Mouse (Mus musculus) megakaryocyte, embryonic 14.5 days (primary cell): ENCODE data around the gene Ahnak2. TPM values are rescaled to one million over a fixed set of nuclear protein-coding genes. Genes with fewer than 3 reads are reported as not detected.
A peak's percentile ranks its signal among the peaks of the same experiment; 100 is the strongest.

Experiments used
- H3K27me3 ChIP-seq: replicated peaks from 2 replicates; pipeline ENCODE3; 2012; ENCODE audit warnings: inconsistent platforms
- H3K36me3 ChIP-seq: replicated peaks from 2 replicates; pipeline ENCODE3; 2012; ENCODE audit warnings: low read length, inconsistent platforms, mixed read lengths
- H3K4me1 ChIP-seq: 2 replicates; pipeline ENCODE4 v1.6.1; 2012; ENCODE audit warnings: inconsistent platforms
- H3K4me3 ChIP-seq: replicated peaks from 2 replicates; pipeline ENCODE3; 2012; ENCODE audit warnings: moderate library complexity, mild to moderate bottlenecking, inconsistent platforms
- H3K9me3 ChIP-seq: 2 replicates; pipeline ENCODE4 v1.6.1; 2012; ENCODE audit warnings: inconsistent platforms
- FLI1 ChIP-seq: IDR thresholded peaks from 2 replicates; pipeline ENCODE4 v1.6.1; 2012; ENCODE audit warnings: low read length, inconsistent platforms, mixed read lengths
- GATA1 ChIP-seq: IDR thresholded peaks from 3 replicates; pipeline ENCODE4 v1.6.1; 2012; ENCODE audit warnings: mixed read lengths, low read length, inconsistent platforms, borderline replicate concordance
- polyA plus RNA-seq: library from polyadenylated mRNA; stranded (reverse); fragments of >175 nt; gene quantifications from 2 replicates; pipeline ENCODE4 v1.2.3, GENCODE M21; 2012; ENCODE audit warnings: low replicate concordance; ENCODE audit not compliant: insufficient read depth

Gene Ahnak2
- polyA plus RNA-seq, 1 experiment = 3.3 TPM

DNA sequence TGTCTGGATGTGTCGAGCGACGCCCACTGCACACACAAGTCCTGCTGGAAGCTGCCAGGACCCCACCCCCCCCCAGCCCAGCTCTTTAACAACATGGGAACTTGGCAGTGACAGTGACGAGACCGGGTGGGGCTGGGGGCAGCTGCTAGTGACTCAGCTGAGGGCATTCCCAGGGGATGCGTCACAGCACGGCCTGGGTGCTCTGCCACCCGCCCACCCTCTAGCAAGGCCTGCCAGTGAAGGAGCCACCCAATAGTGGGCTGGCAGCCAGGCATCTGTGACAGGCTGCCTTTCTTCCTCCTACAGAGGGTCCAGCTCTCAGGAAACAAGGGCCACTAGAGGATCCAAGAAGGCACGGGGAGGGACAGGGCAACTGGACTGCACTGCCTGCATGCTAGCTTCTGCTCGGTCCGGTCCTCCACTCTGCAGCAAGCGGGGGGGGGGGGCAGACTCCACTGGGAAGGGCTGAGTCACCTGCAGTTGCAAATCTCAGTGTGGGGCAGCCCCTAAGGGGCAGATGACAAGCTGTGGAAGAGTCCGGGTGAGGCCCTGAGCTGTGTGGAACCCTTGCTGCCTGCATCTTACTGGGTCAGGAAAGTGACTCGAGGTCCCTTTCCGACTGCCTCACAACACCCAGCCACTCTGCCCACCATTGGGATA, 4.7 kb downstream of the Ahnak2 start:
- H3K36me3 ChIP-seq = no peaks in the 10 kb centered on the region
- no peaks in the 10 kb centered on the region for H3K9me3 ChIP-seq
- peaks cover 93% of the 10 kb centered on the region for H3K27me3 ChIP-seq
- peaks cover 77% of the 10 kb centered on the region for H3K4me1 ChIP-seq
- TF ChIP-seq FLI1 (no peak), GATA1 (no peak)
- no peak overlapping the region for H3K4me3 ChIP-seq

DNA sequence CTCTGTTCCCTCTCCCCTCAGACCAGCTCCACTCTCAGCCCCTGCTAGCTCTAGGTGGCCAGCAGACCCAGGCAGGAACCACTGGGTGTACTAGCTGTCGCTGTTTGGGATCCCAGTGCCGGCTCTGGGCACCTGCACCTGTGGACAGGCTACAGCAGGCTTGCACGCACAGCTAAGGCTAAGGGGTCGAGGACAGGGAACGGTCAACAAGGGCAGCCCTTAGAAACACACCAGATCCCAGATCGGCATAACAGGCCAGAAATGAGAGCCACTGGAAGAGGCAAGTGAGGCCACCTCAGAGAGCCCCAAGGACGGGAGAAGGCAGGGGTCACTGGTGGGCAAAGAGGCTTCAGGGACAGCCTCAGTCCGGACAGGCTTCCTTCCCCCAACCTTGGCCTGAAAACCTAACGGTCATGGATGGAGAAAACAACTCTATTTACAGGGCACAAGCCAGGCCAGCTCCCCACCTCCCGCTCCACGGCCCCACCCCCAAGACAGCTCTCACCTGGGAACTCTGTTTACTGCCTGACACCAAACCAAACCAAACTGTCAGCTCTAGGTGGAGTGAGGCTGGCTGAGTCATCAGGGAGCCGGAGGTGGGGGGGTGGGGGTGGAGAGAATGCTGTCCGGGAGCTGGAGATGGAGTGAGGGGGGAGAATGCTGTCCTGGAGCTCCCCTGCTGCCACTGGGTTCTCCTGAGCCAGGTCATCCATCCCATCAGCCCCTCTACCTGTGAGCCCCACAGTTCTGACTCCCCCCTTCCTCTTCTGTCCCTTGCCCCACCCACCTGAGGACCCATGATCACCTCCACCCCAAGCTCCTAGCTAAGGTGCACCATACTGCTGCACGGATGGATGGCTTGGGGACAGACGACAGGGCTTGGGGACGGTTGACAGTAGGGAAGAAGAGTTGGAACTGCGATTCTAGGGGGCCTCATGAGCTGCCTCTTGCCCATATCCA, 5.6 kb downstream of the Ahnak2 start:
- H3K36me3 ChIP-seq = no peaks in the 10 kb centered on the region
- peaks cover 69% of the 10 kb centered on the region for H3K4me1 ChIP-seq
- TF ChIP-seq GATA1 (no peak), FLI1 (no peak)
- peaks cover 94% of the 10 kb centered on the region for H3K27me3 ChIP-seq
- H3K4me3 ChIP-seq = no peak overlapping the region
- no peaks in the 10 kb centered on the region for H3K9me3 ChIP-seq

DNA sequence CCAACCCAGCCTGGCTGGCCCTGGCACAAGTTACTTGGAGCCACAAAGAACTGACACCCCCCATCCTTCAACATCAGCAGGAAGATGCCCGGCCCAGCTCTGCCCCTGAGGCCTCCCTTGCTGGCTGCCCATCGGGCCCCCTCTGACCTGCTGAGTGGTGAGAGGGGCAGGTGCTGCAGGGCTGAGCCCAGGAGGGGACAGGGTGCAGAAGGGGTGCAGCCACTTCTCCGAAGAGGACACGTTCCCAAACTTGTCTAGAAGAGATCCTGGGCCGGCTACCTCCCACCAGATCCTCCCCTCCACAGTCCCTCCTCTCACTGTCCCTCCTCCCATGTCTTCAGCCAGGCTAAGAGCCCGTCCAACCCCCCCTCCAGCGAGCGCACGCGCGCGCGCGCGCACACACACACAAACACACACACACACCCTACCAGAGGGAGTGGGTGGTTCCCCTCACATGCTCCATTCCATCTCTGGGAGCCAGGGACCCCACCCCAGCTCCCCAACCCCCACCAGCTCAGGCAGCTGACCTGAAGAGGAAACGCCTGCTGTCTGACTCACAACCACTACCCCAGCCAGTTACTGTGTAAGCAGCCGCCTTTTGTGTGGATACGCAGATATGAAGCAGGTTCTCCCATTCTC, 6.9 kb downstream of the Ahnak2 start:
- TF ChIP-seq FLI1 (no peak), GATA1 (no peak)
- peak overlapping the region; percentile 81 for H3K4me3 ChIP-seq
- H3K4me1 ChIP-seq = peaks cover 62% of the 10 kb centered on the region
- H3K27me3 ChIP-seq = peaks cover 92% of the 10 kb centered on the region
- no peaks in the 10 kb centered on the region for H3K36me3 ChIP-seq
- no peaks in the 10 kb centered on the region for H3K9me3 ChIP-seq

DNA sequence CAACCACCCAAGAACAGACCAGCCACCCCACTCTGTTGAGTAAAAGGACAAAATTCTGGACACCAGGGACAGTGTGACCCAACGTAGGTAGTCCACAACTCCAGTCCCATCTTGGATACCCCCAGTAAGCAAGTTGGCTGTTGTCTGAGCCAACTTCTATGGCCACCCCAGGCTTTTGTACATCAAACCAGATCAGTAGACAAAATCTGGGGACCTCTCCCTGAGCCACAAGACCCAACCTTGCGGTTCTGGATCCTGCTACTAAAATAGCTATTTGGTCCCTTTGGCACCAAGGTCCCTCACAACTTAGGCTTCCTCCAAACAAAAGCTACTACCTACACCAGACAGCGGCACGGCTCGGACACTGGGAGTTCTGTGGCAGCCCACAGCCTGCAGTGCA, 7.5 kb downstream of the Ahnak2 start:
- Histone ChIP-seq H3K4me3 (peak overlapping the region; percentile 81), H3K4me1 (peaks cover 57% of the 10 kb centered on the region), H3K36me3 (no peaks in the 10 kb centered on the region), H3K27me3 (peaks cover 86% of the 10 kb centered on the region), H3K9me3 (no peaks in the 10 kb centered on the region)
- TF ChIP-seq FLI1 (no peak), GATA1 (no peak)

DNA sequence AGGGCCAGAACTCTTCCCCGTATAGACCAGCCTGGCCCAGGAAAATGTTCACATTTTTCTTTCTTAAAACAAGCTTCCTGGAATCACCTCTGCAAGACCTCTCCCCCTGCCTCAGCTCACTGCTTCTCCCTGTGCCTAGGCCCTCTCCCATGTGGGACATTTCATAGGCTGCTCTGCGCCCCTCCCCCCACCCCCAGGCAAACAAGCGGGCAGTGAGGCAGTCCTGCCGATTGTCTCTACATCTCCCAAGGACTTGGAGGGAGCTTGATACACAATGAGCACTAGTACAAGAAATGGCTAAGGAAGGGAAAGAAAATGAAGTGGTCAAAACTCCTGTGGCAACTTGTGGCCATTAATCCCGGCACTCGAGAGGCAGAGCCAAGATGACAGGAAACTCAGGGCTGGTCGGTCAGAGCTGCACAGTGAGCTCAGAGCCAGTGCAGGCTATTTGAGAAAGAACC, 8.1 kb downstream of the Ahnak2 start:
- Histone ChIP-seq H3K9me3 (no peaks in the 10 kb centered on the region), H3K4me3 (peak overlapping the region; percentile 67), H3K4me1 (peaks cover 56% of the 10 kb centered on the region), H3K27me3 (peaks cover 82% of the 10 kb centered on the region), H3K36me3 (no peaks in the 10 kb centered on the region)
- TF ChIP-seq GATA1 (no peak), FLI1 (no peak)

DNA sequence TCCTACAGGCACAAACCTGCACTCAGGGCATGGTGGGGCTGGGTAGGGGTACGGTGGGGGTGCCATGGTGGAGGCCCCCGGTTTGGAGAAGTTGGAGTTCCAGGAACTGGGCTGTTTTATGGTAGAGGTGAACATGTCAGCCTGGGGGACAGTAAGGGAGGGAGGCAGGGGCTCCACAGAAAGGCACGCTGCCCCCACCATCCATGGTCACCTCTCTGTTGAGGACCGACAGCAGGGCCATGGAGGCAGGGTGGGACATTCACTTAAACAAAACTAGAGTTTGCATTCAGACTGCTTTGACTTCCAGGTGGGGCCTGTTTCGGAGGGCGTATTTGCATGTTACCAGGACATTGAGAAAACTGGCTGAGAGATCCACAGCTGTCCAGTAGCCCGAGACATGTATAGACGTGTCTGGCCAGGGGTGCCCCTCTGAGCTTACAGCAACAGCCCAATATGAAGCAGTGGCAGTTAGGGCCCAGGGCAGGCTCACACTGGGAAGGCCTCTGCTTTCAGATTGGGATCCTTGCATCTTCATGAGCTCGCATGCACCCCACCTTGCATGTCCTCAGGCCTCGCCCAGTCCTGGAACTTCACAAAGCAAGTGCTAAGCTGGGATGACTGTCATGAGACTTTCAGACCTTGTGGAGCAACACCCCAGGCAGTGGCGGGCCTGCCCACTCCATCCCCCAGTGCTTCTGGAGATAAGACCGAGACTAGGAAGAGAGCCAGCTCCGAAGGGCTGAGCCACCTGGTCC, 8.7 kb downstream of the Ahnak2 start:
- Histone ChIP-seq H3K4me3 (peak overlapping the region; percentile 59), H3K36me3 (no peaks in the 10 kb centered on the region), H3K4me1 (peaks cover 50% of the 10 kb centered on the region), H3K9me3 (no peaks in the 10 kb centered on the region), H3K27me3 (peaks cover 81% of the 10 kb centered on the region)
- TF ChIP-seq GATA1 = no peak
- no peak for TF ChIP-seq FLI1

DNA sequence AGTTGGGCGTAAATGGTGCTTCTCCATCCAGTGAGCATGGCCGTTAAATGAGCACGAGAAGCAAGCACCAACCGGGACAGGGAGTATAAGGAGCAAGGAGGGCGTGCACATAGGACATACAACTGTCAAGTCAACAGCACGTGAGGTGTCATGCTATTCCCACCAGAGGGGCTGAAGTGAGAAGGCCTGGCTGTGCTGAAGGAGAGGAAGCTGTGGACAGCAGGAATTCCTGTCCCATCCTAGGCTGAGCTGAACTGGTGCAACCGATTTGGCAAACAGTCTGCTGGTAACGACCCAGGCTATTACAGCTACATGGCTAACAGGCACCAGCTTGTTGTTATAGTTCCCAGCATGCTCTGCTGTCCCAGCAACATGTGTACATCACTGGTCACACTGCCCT, 11.4 kb downstream of the Ahnak2 start:
- H3K27me3 ChIP-seq = peaks cover 80% of the 10 kb centered on the region
- H3K36me3 ChIP-seq = peaks cover 1% of the 10 kb centered on the region
- peaks cover 31% of the 10 kb centered on the region for H3K4me1 ChIP-seq
- peak overlapping the region; percentile 0 for H3K4me3 ChIP-seq
- TF ChIP-seq GATA1 (no peak), FLI1 (no peak)
- H3K9me3 ChIP-seq = peaks cover 4% of the 10 kb centered on the region

DNA sequence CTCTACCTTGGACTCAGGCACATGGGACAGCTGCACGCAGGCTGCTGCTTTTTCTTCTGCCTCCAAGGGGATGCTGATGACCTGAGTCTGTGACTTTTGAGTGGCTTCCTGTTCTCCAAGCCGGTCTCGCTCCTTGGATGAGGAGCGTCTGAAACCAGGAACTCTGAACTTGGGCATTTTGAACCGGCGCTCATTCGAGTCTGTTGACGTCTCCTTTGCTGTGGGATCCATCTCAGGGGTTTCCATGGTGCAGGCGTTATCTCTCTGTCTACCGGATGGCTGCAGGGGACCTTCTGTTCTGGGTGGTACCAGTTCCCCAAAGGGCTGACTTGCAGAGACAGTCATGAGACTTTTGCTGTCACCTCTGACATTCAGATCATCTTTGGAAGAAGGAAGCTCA, 28.0 kb downstream of the Ahnak2 start:
- H3K36me3 ChIP-seq = no peaks in the 10 kb centered on the region
- peaks cover 34% of the 10 kb centered on the region for H3K9me3 ChIP-seq
- TF ChIP-seq GATA1 (no peak), FLI1 (no peak)
- H3K27me3 ChIP-seq = peaks cover 49% of the 10 kb centered on the region
- no peaks in the 10 kb centered on the region; the same call in 1 of the 2 replicates for H3K4me1 ChIP-seq
- H3K4me3 ChIP-seq = no peak overlapping the region

DNA sequence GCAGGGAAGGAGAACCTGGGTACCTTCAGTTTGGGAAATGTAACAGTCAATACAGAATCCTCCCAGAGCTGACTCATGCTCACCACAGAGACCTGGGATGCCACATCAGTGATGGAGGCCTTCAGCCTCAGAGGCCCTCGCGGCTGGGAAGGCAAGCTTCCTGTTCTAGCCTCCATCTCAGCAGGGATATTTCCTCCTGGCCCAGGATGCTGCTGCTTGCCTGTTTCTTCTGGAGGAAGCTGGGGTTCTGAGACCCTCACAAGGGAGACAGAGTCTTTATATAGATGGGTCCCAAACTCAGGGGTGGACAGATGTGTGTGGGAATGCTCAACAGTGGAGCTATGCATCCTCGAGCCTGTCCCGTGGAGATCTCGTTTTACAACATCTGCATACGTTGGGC, 28.4 kb downstream of the Ahnak2 start:
- no peak for TF ChIP-seq FLI1
- TF ChIP-seq GATA1 = no peak
- Histone ChIP-seq H3K4me1 (no peaks in the 10 kb centered on the region; the same call in 1 of the 2 replicates), H3K27me3 (peaks cover 54% of the 10 kb centered on the region), H3K9me3 (peaks cover 34% of the 10 kb centered on the region), H3K4me3 (no peak overlapping the region), H3K36me3 (no peaks in the 10 kb centered on the region)
